Mouse (Mus musculus): ENCODE measurements around the gene Fam131b.

DNA sequence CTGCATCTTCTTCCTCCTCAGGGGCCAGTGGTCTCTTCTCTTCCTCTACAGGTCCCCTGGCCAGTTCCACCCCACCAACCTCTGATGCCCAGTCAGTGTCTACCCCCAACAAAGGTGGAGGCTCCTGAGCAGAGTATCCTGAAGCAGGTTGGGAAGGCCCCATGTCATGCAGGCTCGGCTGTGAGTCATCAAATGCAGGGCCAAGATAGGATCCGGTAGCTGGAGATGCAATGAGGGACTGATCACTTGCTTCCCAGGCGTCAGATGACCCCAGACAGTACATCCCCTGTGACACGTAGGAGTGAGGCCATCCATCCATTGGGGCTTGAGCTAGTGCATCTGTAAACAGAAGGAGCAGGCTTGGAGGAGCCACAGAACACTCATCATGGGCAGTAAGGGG is 6.2 kb downstream of the Fam131b start:
- TF ChIP-seq CTCF (IDR thresholded peaks at IDR 0.05; ENCODE audit: insufficient read depth, low read length) (no peak), POLR2A (IDR thresholded peaks at IDR 0.05; ENCODE audit: borderline replicate concordance, extremely low read depth, low read depth, low read length) (no peak)

All from lung, adult 2 months (tissue).